Mouse (Mus musculus): ENCODE results near the gene Gstt4.

DNA sequence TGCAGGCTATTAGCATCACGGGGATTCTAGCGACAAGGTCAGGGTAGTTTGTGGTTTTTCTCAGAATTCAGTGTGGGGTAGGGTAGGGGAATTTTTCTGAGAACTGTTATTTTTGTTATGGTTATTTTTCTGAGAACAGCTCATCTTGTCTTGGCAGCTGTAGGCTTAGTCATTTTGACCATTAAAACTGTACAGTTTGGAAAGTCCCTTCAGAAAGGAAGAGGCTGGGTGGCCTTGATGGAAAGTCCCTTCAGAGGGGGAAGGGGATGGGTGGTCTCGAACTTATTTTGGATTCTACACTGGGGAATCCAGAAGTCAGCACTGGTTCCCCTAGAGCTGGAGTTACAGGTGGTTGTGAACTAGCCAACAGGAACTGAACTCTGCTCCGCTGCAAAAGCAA, 2.2 kb upstream of the Gstt4 start:
- TF ChIP-seq CTCF (IDR thresholded peaks at IDR 0.05; ENCODE audit: insufficient read depth, low read length) (no peak), POLR2A (IDR thresholded peaks at IDR 0.05; ENCODE audit: borderline replicate concordance, extremely low read depth, low read depth, low read length) (no peak)

Measured in lung, adult 2 months (tissue).